Mouse (Mus musculus) hindbrain, embryonic 10.5 days (tissue): ENCODE data around the gene Myh7. TPM values are rescaled to one million over a fixed set of nuclear protein-coding genes. Genes with fewer than 3 reads are reported as not detected.
"Not testable (repeated sequence)": the region's sequence is repeated elsewhere in the genome, so short reads cannot be mapped to it uniquely, and the experiment has no call there.

Source experiments
- DNase-seq: peaks from one replicate; pipeline ENCODE4 v3.0.0-alpha.2; 2017; ENCODE audit warnings: low spot score
- H3K27ac ChIP-seq: fragments of 300-500 bp; sonication (generic); 2 replicates; pipeline ENCODE4 v1.5.1; 2016; ENCODE audit warnings: mild to moderate bottlenecking, moderate library complexity
- H3K27me3 ChIP-seq: fragments of 300-500 bp; sonication (generic); 2 replicates; pipeline ENCODE4 v1.6.1; 2016; ENCODE audit warnings: mild to moderate bottlenecking; ENCODE audit not compliant: poor library complexity, insufficient read depth, severe bottlenecking
- H3K36me3 ChIP-seq: fragments of 300-500 bp; sonication (generic); 2 replicates; pipeline ENCODE4 v1.6.1; 2016; ENCODE audit warnings: mild to moderate bottlenecking, moderate library complexity
- H3K4me1 ChIP-seq: fragments of 300-500 bp; sonication (generic); replicated peaks from 2 replicates; pipeline ENCODE4 v1.6.1; 2016; ENCODE audit warnings: mild to moderate bottlenecking
- H3K4me3 ChIP-seq: fragments of 300-500 bp; sonication (generic); 2 replicates; pipeline ENCODE4 v1.5.1; 2016; ENCODE audit warnings: mild to moderate bottlenecking, moderate library complexity
- H3K9me3 ChIP-seq: fragments of 300-500 bp; sonication (generic); 2 replicates; pipeline ENCODE4 v1.6.1; 2016; ENCODE audit warnings: mild to moderate bottlenecking, moderate library complexity
- WGBS: fragments of 180-500 bp; shearing (Covaris S2); methylation state at CpG from one replicate; pipeline ENCODE4 v1.1.7; 2016; 5-methylcytosine and 5-hydroxymethylcytosine counted together
- polyA plus RNA-seq: library from polyadenylated mRNA; unstranded; fragments of >200 nt; fragmentation: Nextera tagmentation; extraction: Ambion mirVana; gene quantifications from 2 replicates; pipeline ENCODE4 v1.2.1, GENCODE M21; 2016

Myh7 gene
- polyA plus RNA-seq, 1 experiment from 2014 or later = 0.16 TPM

GRCm38 (mm10) chr14:54961487-54961886 lies 32.9 kb downstream of the Myh7 start:
- Histone ChIP-seq H3K27me3 (no peaks in the 10 kb centered on the region; the same call in 1 of the 2 replicates), H3K36me3 (no peaks in the 10 kb centered on the region), H3K27ac (no peak overlapping the region), H3K4me1 (peaks cover 10% of the 10 kb centered on the region), H3K9me3 (no peaks in the 10 kb centered on the region), H3K4me3 (no peak overlapping the region)
- 80% methylated on average over 5 of the region's 5 CpGs for WGBS
- DNase-seq = no peak

DNA sequence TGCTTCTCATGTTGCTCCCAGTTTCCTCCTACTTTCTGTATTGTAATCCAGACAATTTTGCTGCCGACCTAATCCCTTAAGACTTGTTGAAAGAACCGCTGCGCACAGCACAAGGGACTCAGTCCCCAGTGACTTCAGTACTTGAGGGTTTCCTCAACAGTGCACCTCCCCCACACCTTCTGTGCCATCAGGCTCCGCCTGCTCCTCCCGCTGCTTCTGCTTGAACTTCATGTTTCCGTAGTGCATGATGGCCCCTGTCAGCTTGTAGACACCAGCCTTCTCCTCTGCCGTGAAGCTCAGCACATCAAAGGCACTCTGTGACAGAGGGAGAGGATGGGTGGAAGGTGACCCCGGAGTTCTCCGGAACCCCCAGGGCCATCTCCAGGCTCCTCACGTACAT lies 33.7 kb downstream of the Myh7 start:
- Histone ChIP-seq H3K27me3 (no peaks in the 10 kb centered on the region; the same call in 1 of the 2 replicates), H3K4me3 (no peak overlapping the region), H3K36me3 (no peaks in the 10 kb centered on the region), H3K4me1 (peaks cover 10% of the 10 kb centered on the region), H3K9me3 (no peaks in the 10 kb centered on the region), H3K27ac (no peak overlapping the region)
- WGBS = 73% methylated on average over 10 of the region's 10 CpGs
- DNase-seq = no peak

GRCm38 (mm10) chr14:54959853-54960613 lies 34.4 kb downstream of the Myh7 start:
- not testable (repeated sequence) for H3K9me3 ChIP-seq, H3K36me3 ChIP-seq, H3K27me3 ChIP-seq, H3K27ac ChIP-seq, DNase-seq, H3K4me1 ChIP-seq, H3K4me3 ChIP-seq
- WGBS = 90% methylated on average over 12 of the region's 12 CpGs

- H3K36me3 ChIP-seq = no peaks in the 10 kb centered on the region
- WGBS = 84% methylated on average over 3 of the region's 3 CpGs
- H3K27ac ChIP-seq = no peak overlapping the region
These were observed 35.2 kb downstream of the Myh7 start for GRCm38 (mm10) chr14:54959197-54959596.

GRCm38 (mm10) chr14:54958503-54958902 lies 35.9 kb downstream of the Myh7 start:
- no peaks in the 10 kb centered on the region for H3K9me3 ChIP-seq
- H3K4me3 ChIP-seq = no peak overlapping the region
- 82% methylated on average over 4 of the region's 4 CpGs for WGBS
- H3K36me3 ChIP-seq = no peaks in the 10 kb centered on the region
- DNase-seq = no peak
- H3K27ac ChIP-seq = no peak overlapping the region
- H3K27me3 ChIP-seq = no peaks in the 10 kb centered on the region; the same call in 1 of the 2 replicates
- H3K4me1 ChIP-seq = peaks cover 10% of the 10 kb centered on the region

More at GRCm38 (mm10) chr14:54959197-54959596, 35.2 kb downstream of the Myh7 start:
- H3K9me3 ChIP-seq = no peaks in the 10 kb centered on the region
- DNase-seq = no peak
- H3K4me3 ChIP-seq = no peak overlapping the region
- H3K4me1 ChIP-seq = peaks cover 10% of the 10 kb centered on the region
- no peaks in the 10 kb centered on the region; the same call in 1 of the 2 replicates for H3K27me3 ChIP-seq

DNA sequence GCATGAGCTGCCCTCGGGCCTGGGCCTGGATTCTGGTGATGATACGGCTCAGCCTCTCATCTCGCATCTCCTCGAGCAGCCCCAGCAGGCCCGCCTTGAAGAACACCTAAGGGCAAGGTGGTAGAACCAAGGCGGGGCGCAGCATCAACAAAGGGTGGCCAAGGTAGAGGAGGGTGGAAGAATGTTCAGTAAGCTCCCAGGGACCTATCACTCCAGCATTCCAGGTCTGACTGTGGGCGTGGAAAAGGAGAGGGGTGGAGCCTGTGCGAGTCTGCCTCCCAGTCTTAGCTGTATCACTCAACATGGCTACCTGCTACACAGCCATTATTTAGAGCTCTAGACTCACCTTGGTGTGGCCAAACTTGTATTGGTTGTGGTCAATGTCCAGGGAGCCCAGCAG lies 37.9 kb downstream of the Myh7 start:
- 86% methylated on average over 9 of the region's 9 CpGs for WGBS
- no peak overlapping the region for H3K27ac ChIP-seq

DNA sequence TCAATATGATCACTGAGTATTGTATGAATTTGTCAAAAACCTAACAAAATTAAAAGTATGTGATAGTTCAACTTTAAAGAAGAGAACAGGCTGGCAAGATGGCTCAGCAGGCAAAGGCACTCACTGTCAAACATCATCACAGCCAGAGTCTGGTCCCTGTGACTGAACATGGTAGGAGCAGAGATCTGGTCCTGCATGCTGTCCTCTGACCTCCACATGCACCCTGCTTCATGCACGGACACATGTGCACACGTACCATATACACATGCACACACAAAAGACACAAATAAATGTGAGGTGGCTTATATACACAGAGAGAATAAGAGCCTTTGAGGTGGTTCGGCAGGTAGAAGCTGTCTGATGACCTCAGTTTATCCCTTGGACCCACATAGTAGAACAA lies 38.9 kb downstream of the Myh7 start:
- no peak overlapping the region for H3K27ac ChIP-seq
- no peaks in the 10 kb centered on the region for H3K9me3 ChIP-seq
- DNase-seq = no peak
- H3K4me3 ChIP-seq = no peak overlapping the region
- 89% methylated on average over 3 of the region's 3 CpGs for WGBS
- H3K27me3 ChIP-seq = 0 out of 2 replicates have a peak, but pooled peaks cover under 1% of the 10 kb centered on the region
- H3K4me1 ChIP-seq = peaks cover 2% of the 10 kb centered on the region; the same call in 1 of the 2 replicates
- H3K36me3 ChIP-seq = no peaks in the 10 kb centered on the region

More for the DNA sequence above, 37.9 kb downstream of the Myh7 start:
- H3K9me3 ChIP-seq = no peaks in the 10 kb centered on the region
- H3K36me3 ChIP-seq = no peaks in the 10 kb centered on the region
- H3K27me3 ChIP-seq = no peaks in the 10 kb centered on the region; the same call in 1 of the 2 replicates
- no peak overlapping the region for H3K4me3 ChIP-seq
- peaks cover 10% of the 10 kb centered on the region for H3K4me1 ChIP-seq
- DNase-seq = no peak

DNA sequence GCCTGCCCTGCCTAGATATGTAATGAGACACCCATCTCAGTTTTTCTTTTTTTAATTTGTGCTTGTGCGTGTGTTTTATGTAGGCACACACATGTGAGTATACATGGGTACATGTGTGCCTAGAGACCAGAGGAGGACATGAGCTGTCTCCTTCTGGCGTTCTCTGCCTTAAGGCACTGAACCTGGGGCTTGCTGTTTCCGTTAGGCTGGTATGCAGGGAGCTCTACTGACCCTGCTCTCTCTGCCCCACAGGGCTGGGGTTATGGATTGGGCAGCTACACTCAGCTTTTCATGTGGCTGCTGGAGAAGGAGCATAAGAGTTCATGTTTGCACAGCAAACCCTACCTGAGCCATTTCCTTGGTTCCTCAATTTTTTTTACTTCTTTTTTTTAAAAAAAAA lies 40.0 kb downstream of the Myh7 start:
- Histone ChIP-seq H3K27me3 (0 out of 2 replicates have a peak, but pooled peaks cover 3% of the 10 kb centered on the region), H3K9me3 (no peaks in the 10 kb centered on the region), H3K27ac (no peak overlapping the region), H3K4me1 (no peaks in the 10 kb centered on the region), H3K4me3 (no peak overlapping the region), H3K36me3 (no peaks in the 10 kb centered on the region)
- DNase-seq = no peak
- WGBS = 78% methylated on average over 3 of the region's 3 CpGs

DNA sequence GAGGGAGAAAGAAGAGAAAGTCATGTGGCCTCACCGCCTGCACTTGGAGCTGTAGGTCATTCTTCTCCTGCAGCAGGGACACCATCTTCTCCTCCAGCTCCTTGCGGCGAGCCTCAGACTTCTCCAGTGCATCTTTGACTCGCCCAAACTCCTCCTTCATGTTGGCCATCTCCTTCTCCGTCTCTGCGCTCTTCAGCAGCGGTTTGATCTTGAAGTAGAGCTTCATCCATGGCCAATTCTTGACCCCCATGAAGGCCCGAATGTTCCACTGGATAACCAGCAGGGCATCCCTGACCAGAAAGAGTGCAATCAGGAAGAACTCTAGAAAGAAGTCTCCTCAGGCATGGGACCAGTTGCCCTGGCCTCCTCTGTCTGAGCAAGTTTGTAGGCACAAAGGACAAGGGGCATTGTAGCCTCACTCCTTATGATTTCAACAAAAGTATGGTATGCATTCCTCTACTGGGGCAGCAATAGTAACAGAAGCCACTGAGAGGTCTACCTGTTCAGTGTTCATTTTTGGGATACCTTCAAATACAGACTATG lies 40.7 kb downstream of the Myh7 start:
- peaks cover 6% of the 10 kb centered on the region; the same call in 1 of the 2 replicates for H3K27me3 ChIP-seq
- H3K9me3 ChIP-seq = no peaks in the 10 kb centered on the region
- DNase-seq = no peak
- H3K4me1 ChIP-seq = no peaks in the 10 kb centered on the region
- no peaks in the 10 kb centered on the region for H3K36me3 ChIP-seq
- 89% methylated on average over 8 of the region's 8 CpGs for WGBS
- no peak overlapping the region for H3K27ac ChIP-seq
- H3K4me3 ChIP-seq = no peak overlapping the region

GRCm38 (mm10) chr14:54951587-54951986 lies 42.8 kb downstream of the Myh7 start:
- H3K4me1 ChIP-seq = no peaks in the 10 kb centered on the region
- H3K27me3 ChIP-seq = peaks cover 6% of the 10 kb centered on the region; the same call in 1 of the 2 replicates
- H3K27ac ChIP-seq = no peak overlapping the region
- no peaks in the 10 kb centered on the region for H3K36me3 ChIP-seq
- H3K4me3 ChIP-seq = no peak overlapping the region
- WGBS = 88% methylated on average over 6 of the region's 6 CpGs
- no peaks in the 10 kb centered on the region for H3K9me3 ChIP-seq
- no peak for DNase-seq

GRCm38 (mm10) chr14:54950493-54950892 lies 43.9 kb downstream of the Myh7 start:
- no peaks in the 10 kb centered on the region for H3K4me1 ChIP-seq
- no peak overlapping the region for H3K27ac ChIP-seq
- peaks cover 6% of the 10 kb centered on the region; the same call in 1 of the 2 replicates for H3K27me3 ChIP-seq
- no peak for DNase-seq
- no peak overlapping the region for H3K4me3 ChIP-seq
- 64% methylated on average over 12 of the region's 12 CpGs for WGBS
- no peaks in the 10 kb centered on the region for H3K36me3 ChIP-seq
- H3K9me3 ChIP-seq = no peaks in the 10 kb centered on the region

DNA sequence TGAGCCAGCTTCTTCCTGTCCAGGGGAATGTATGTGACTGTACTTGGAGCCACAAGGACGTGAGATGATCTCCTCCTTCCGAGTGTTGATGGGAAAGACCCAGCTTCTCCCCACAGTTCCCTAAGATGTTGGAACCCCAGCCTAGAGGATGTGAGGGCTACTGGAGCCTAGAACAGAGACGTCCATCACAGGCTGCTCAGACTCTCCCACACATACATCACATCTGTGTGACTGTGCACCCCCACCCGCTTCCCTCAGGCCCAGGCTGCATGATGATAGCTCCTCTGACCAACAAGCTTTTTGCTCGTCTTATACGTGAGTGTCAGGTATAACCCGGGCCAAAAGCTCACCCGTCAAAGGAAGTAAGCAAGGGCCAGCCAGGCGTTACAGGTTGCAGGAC lies 45.6 kb downstream of the Myh7 start:
- WGBS = 92% methylated on average over 9 of the region's 9 CpGs
- H3K27ac ChIP-seq = no peak overlapping the region
- no peaks in the 10 kb centered on the region for H3K4me1 ChIP-seq
- no peaks in the 10 kb centered on the region for H3K9me3 ChIP-seq
- DNase-seq = no peak
- no peaks in the 10 kb centered on the region for H3K36me3 ChIP-seq
- H3K4me3 ChIP-seq = no peak overlapping the region
- peaks cover 6% of the 10 kb centered on the region; the same call in 1 of the 2 replicates for H3K27me3 ChIP-seq

GRCm38 (mm10) chr14:54947008-54947407 lies 47.4 kb downstream of the Myh7 start:
- not testable (repeated sequence) for H3K27ac ChIP-seq, H3K9me3 ChIP-seq, H3K4me3 ChIP-seq, H3K36me3 ChIP-seq, H3K4me1 ChIP-seq, DNase-seq, H3K27me3 ChIP-seq
- WGBS = 89% methylated on average over 11 of the region's 11 CpGs
